Mouse (Mus musculus) kidney, embryonic 16.5 days (tissue): ENCODE results near the gene Cops9. TPM values are rescaled to one million over a fixed set of nuclear protein-coding genes. Genes with fewer than 3 reads are reported as not detected.

Experiments used
- ATAC-seq: fragments of 200-750 bp; cut with Nextera tagmentation; 2 replicates; pipeline ENCODE4 v1.8.0; 2017; ENCODE audit warnings: moderate TSS enrichment; ENCODE audit not compliant: low FRiP score, low TSS enrichment
- H3K27ac ChIP-seq: fragments of 300-500 bp; sonication (generic); 2 replicates; pipeline ENCODE4 v1.5.1; 2014; ENCODE audit warnings: low read length
- H3K27me3 ChIP-seq: fragments of 300-500 bp; sonication (generic); 2 replicates; pipeline ENCODE4 v1.6.1; 2014; ENCODE audit warnings: low read length, control low read depth, mixed read lengths; ENCODE audit not compliant: insufficient read depth
- H3K36me3 ChIP-seq: fragments of 300-500 bp; sonication (generic); 2 replicates; pipeline ENCODE4 v1.6.1; 2014; ENCODE audit warnings: low read length, control low read depth, mixed read lengths; ENCODE audit not compliant: insufficient read depth
- H3K4me1 ChIP-seq: fragments of 300-500 bp; sonication (generic); 2 replicates; pipeline ENCODE4 v1.6.1; 2014; ENCODE audit warnings: low read length, control low read depth, mixed read lengths; ENCODE audit not compliant: insufficient read depth
- H3K4me2 ChIP-seq: fragments of 300-500 bp; sonication (generic); replicated peaks from 2 replicates; pipeline ENCODE4 v1.6.1; 2014; ENCODE audit warnings: low read depth, low read length
- H3K4me3 ChIP-seq: fragments of 300-500 bp; sonication (generic); 2 replicates; pipeline ENCODE4 v1.5.1; 2014; ENCODE audit warnings: mild to moderate bottlenecking, low read length
- H3K9ac ChIP-seq: fragments of 300-500 bp; sonication (generic); replicated peaks from 2 replicates; pipeline ENCODE4 v1.6.1; 2014; ENCODE audit warnings: low read length
- H3K9me3 ChIP-seq: fragments of 300-500 bp; sonication (generic); 2 replicates; pipeline ENCODE4 v1.6.1; 2016; ENCODE audit warnings: low read length, control low read depth
- WGBS: fragments of 180-500 bp; shearing (Covaris S2); extraction: QIAGEN DNeasy Blood & Tissue Kit; methylation state at CpG from one replicate; pipeline ENCODE4 v1.1.7; 2014; 5-methylcytosine and 5-hydroxymethylcytosine counted together
- polyA plus RNA-seq: library from polyadenylated mRNA; unstranded; fragments of >200 nt; fragmentation: Nextera tagmentation; extraction: Ambion mirVana; gene quantifications from 2 replicates; pipeline ENCODE4 v1.2.1, GENCODE M21; 2015

Gene Cops9
- polyA plus RNA-seq, 1 experiment from 2014 or later, result 396 TPM

GRCm38 (mm10) chr1:92673258-92673782 lies 31.5 kb upstream of the Cops9 start:
- 83% methylated on average over 5 of the region's 5 CpGs for WGBS
- Histone ChIP-seq H3K27ac (no peak overlapping the region), H3K4me1 (no peaks in the 10 kb centered on the region), H3K9me3 (no peaks in the 10 kb centered on the region), H3K9ac (no peak overlapping the region), H3K4me2 (no peak overlapping the region), H3K4me3 (no peak overlapping the region), H3K27me3 (no peaks in the 10 kb centered on the region), H3K36me3 (no peaks in the 10 kb centered on the region)
- no peak for ATAC-seq

DNA sequence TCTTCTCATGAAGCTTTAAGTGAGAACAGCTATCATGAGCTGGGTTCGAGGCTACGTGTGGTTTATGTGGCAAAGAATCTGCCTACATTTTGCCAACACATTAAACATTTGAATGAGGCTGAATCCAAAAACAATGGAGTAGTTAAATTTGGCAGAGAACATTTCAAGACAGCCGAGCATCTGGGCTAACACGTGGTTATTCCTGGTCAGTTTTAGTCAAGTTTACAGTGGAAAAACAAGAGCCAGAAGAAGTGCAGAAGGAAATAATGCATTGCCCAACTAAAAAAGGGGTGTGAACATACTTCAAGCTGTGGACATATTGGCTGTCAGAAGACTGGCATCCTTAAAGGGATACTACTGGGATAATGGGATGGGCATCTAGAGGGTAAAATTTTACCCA lies 29.5 kb upstream of the Cops9 start:
- WGBS, result 81% methylated on average over 4 of the region's 4 CpGs
- Histone ChIP-seq H3K36me3 (no peaks in the 10 kb centered on the region), H3K27me3 (no peaks in the 10 kb centered on the region), H3K4me2 (no peak overlapping the region), H3K4me3 (no peak overlapping the region), H3K4me1 (no peaks in the 10 kb centered on the region), H3K9me3 (no peaks in the 10 kb centered on the region), H3K27ac (no peak overlapping the region), H3K9ac (no peak overlapping the region)
- ATAC-seq, result no peak

GRCm38 (mm10) chr1:92669430-92669829 lies 27.6 kb upstream of the Cops9 start:
- Histone ChIP-seq H3K27ac (no peak overlapping the region), H3K4me2 (no peak overlapping the region), H3K36me3 (no peaks in the 10 kb centered on the region), H3K27me3 (no peaks in the 10 kb centered on the region), H3K4me3 (no peak overlapping the region), H3K9ac (no peak overlapping the region), H3K9me3 (no peaks in the 10 kb centered on the region), H3K4me1 (no peaks in the 10 kb centered on the region)
- whole genome bisulfite sequencing, result 95% methylated on average over 3 of the region's 3 CpGs
- no peak for ATAC-seq

DNA sequence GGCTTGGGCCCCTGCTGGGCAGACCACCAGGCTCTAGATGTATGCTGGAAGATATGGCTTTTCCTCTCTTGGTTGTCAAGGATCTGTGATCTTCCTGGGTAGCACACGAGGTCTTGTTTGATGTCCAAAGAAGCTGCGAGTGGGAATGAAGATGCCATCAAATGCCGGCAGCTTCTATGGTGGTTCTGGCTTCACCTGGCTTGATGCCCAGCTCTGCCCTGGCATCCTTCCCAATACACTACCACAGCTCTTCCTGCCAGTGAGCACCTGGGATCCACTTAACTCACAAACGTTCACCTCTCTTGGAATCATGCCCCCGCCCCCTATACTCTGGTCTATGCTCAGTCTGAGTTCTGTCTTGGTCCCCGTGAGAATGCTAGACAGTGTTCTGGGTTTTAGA lies 25.3 kb upstream of the Cops9 start:
- 82% methylated on average over 6 of the region's 6 CpGs for WGBS

GRCm38 (mm10) chr1:92659392-92659791 lies 17.6 kb upstream of the Cops9 start:
- Histone ChIP-seq H3K4me1 (no peaks in the 10 kb centered on the region), H3K4me2 (no peak overlapping the region), H3K27me3 (no peaks in the 10 kb centered on the region), H3K27ac (no peak overlapping the region), H3K9ac (no peak overlapping the region), H3K9me3 (no peaks in the 10 kb centered on the region), H3K4me3 (no peak overlapping the region), H3K36me3 (no peaks in the 10 kb centered on the region)
- 47% methylated on average over 5 of the region's 5 CpGs for WGBS
- no peak for ATAC-seq

More for the DNA sequence above, 25.3 kb upstream of the Cops9 start:
- no peak overlapping the region for H3K27ac ChIP-seq
- H3K4me1 ChIP-seq, result no peaks in the 10 kb centered on the region
- H3K9ac ChIP-seq, result no peak overlapping the region
- H3K27me3 ChIP-seq, result no peaks in the 10 kb centered on the region
- no peak overlapping the region for H3K4me3 ChIP-seq
- no peaks in the 10 kb centered on the region for H3K36me3 ChIP-seq
- no peak overlapping the region for H3K4me2 ChIP-seq
- ATAC-seq, result no peak
- no peaks in the 10 kb centered on the region for H3K9me3 ChIP-seq

DNA sequence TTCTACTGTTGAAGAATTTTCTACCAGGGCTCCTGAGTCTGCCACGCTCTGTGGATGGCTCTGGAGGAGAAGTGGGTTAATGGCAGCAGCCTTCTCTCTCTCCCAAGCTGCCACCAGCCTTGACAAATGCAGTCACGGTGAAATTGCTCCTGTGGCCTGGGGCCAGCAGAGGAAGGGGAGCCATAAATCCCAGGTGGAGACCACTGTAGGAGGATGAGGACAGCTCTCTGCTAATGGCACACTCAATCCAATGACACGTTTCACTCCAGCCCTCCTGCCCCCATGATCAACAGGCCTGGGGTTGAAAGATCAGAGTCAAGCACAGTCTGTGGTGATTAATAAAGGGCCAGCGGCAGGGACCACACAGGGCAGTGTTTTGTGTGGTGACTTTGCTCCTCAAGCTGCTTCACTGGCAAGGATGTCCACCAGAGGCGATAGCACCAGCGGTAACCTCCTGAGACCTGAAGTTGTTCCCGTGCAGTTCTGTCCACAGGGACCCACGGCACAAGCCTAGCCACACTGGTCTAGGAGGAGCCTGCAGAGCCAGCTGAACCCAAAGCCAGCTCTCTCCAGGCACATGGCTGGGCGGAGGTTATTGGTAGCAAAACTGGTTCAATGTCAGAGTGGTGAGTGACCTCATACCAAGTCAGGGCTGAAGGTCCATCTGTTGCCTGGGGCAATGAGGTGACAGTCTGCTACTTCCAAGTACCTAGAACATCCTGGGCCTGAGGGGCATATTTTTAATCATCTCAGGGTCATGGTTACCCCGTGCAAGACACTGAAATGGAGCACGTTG lies 15.4 kb upstream of the Cops9 start:
- H3K9me3 ChIP-seq, result no peaks in the 10 kb centered on the region
- no peak overlapping the region for H3K4me3 ChIP-seq
- no peaks in the 10 kb centered on the region for H3K36me3 ChIP-seq
- 0 out of 2 replicates have a peak, but pooled peaks have one; percentile 39 for ATAC-seq
- 41% methylated on average over 11 of the region's 11 CpGs for WGBS
- no peaks in the 10 kb centered on the region for H3K4me1 ChIP-seq
- no peak overlapping the region for H3K9ac ChIP-seq
- H3K4me2 ChIP-seq, result no peak overlapping the region
- H3K27me3 ChIP-seq, result no peaks in the 10 kb centered on the region
- H3K27ac ChIP-seq, result no peak overlapping the region

- Histone ChIP-seq H3K27ac (no peak overlapping the region), H3K36me3 (no peaks in the 10 kb centered on the region), H3K4me3 (no peak overlapping the region), H3K27me3 (no peaks in the 10 kb centered on the region), H3K9ac (no peak overlapping the region), H3K4me2 (no peak overlapping the region), H3K9me3 (no peaks in the 10 kb centered on the region), H3K4me1 (no peaks in the 10 kb centered on the region)
- no peak for ATAC-seq
- WGBS, result 69% methylated on average over 2 of the region's 2 CpGs
These were observed 12.9 kb upstream of the Cops9 start for GRCm38 (mm10) chr1:92654676-92655075.

- Histone ChIP-seq H3K9ac (no peak overlapping the region), H3K36me3 (no peaks in the 10 kb centered on the region), H3K27ac (no peak overlapping the region), H3K4me1 (0 out of 2 replicates have a peak, but pooled peaks cover 4% of the 10 kb centered on the region), H3K4me3 (no peak overlapping the region), H3K27me3 (no peaks in the 10 kb centered on the region), H3K9me3 (no peaks in the 10 kb centered on the region), H3K4me2 (no peak overlapping the region)
- 90% methylated on average over 3 of the region's 3 CpGs for WGBS
- no peak for ATAC-seq
These were observed 11.4 kb upstream of the Cops9 start for GRCm38 (mm10) chr1:92653179-92653578.

- Histone ChIP-seq H3K27ac (no peak overlapping the region), H3K4me1 (0 out of 2 replicates have a peak, but pooled peaks cover 7% of the 10 kb centered on the region), H3K4me2 (no peak overlapping the region), H3K9me3 (no peaks in the 10 kb centered on the region), H3K9ac (no peak overlapping the region), H3K4me3 (no peak overlapping the region), H3K36me3 (no peaks in the 10 kb centered on the region), H3K27me3 (no peaks in the 10 kb centered on the region)
- ATAC-seq, result no peak
- 57% methylated on average over 3 of the region's 3 CpGs for WGBS
These were observed 9.7 kb upstream of the Cops9 start for GRCm38 (mm10) chr1:92651467-92651866.

DNA sequence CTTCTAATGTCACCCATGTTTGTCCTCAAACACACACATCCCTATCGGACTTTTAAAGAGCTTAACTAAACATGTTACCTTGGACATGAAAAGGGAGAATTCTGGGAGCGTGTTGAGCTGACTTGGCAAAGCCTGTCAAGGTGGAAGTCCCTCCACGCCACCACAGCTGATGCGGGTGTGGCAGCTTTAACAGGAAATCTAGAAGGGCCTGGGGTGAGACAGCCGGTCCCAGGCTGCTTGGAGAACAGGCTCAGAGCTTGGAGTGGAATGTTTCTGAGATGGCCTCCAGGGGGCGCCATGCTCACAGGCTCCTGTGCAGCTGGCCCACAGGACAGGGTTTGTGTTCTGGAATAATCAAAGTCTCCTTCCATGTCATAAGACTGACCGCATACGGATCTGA lies 6.9 kb upstream of the Cops9 start, which contains the start of gene Otos:
Gene Otos, minus strand, starts transcription at position 169 of the 400 bp plus-strand sequence.
- H3K4me3 ChIP-seq, result no peak within 1 kb of the TSS
- no peaks in the 10 kb centered on the region for H3K36me3 ChIP-seq
- peak; percentile 64 for ATAC-seq
- 0 out of 2 replicates have a peak, but pooled peaks cover 7% of the 10 kb centered on the region for H3K4me1 ChIP-seq
- WGBS, result 21% methylated on average over 8 of the region's 8 CpGs
- no peaks in the 10 kb centered on the region for H3K9me3 ChIP-seq
- no peak within 1 kb of the TSS for H3K9ac ChIP-seq
- peak within 1 kb of the TSS; percentile 14 for H3K4me2 ChIP-seq
- H3K27ac ChIP-seq, result no peak within 1 kb of the TSS
- H3K27me3 ChIP-seq, result no peaks in the 10 kb centered on the region
